ENCODE assay signal across 12 mouse cellular contexts in genomic region chr13:22857461-22857860, GRCm38 (mm10).
"Had no signal": no experiment of that assay in that cellular context is flagged by ENCODE, and none has a peak within 500 bp of the region (broad histone marks: within the 10 kb centered on the region; RNA-seq: fewer than 3 reads in every experiment).

Vmn1r211 (minus strand) TSS chr13:22857561.

- DNase-seq: retina, postnatal 1 day; right cerebral cortex, adult 18-20 months; right cerebral cortex, postnatal 14 days; right cerebral cortex, postnatal 25 days; right cerebral cortex, postnatal 4 days; spleen, adult 18-20 months; thymus, adult 18-20 months; thymus, adult 2 months; thymus, postnatal 14 days; thymus, postnatal 25 days; thymus, postnatal 36 days; thymus, postnatal 4 days had no signal
